In the genomic region with DNA sequence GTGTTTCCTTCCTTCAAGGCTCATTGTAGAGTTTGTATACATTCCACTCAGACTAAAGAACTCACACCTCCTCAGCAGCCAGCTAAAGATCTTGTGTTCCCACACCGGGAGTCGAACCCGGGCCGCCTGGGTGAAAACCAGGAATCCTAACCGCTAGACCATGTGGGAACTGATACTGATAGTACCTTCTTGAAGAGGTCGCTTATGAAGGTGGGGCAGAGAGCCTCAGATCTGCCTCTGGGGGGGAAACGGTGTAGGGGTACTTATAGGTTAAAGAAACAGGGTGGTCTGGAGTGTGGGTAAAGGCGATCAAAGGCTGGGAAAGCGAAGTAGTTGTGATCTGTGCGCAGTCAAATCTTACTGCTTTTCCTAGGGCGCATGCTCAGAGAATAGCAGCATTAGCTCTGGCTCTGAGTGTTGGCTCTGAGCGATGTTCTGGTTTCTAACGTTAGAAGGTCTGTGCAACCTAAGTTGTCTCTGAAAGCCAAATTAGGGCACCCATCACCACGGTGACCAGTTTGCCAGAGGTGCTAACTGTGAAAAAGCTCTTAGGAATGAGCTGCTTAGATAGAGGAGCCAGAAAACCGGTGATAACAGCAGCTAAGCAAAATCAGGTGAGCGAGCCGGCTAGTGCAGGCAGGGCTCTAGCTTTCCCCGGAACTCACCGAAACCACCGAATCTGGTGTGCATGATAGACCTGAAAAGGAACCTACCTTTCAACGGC, we compare ENCODE assay signal across 7 mouse cellular contexts.
DNase-seq lines count a peak whose midpoint lies in the region; ATAC-seq and TF ChIP-seq lines count a peak whose summit lies in the region.

No protein-coding gene starts in this region.

- no peak overlapping the region for H3K27ac ChIP-seq in embryonic fibroblast, embryonic 13.5 days (ENCODE audit: insufficient read depth, low read length)
- no peak overlapping the region for H3K27ac ChIP-seq in midbrain, embryonic 11.5 days (ENCODE audit: low read depth, low read length)

- H3K27me3 ChIP-seq in midbrain, embryonic 11.5 days (ENCODE audit: control insufficient read depth, insufficient read depth, low read length), result peaks cover 3% of the 10 kb centered on the region; the same call in 1 of the 2 replicates

- peak overlapping the region; percentile 20; the same call in 1 of the 2 replicates for H3K9ac ChIP-seq in midbrain, embryonic 11.5 days (ENCODE audit: low read length)

- H3K4me3 ChIP-seq in embryonic fibroblast, embryonic 13.5 days (ENCODE audit: insufficient read depth, low read length), result peak overlapping the region; percentile 51
- H3K4me3 ChIP-seq in midbrain, embryonic 11.5 days (ENCODE audit: low read depth, low read length), result peak overlapping the region; percentile 33

- H3K4me2 ChIP-seq in midbrain, embryonic 11.5 days, result peak overlapping the region; percentile 60

- H3K9me3 ChIP-seq in midbrain, embryonic 11.5 days (ENCODE audit: control insufficient read depth, low read length), result no peaks in the 10 kb centered on the region

- no peaks in the 10 kb centered on the region for H3K4me1 ChIP-seq in embryonic fibroblast, embryonic 13.5 days (ENCODE audit: control insufficient read depth, insufficient read depth, low read length)
- no peaks in the 10 kb centered on the region; the same call in 1 of the 2 replicates for H3K4me1 ChIP-seq in midbrain, embryonic 11.5 days (ENCODE audit: control insufficient read depth, insufficient read depth, low read length)

- no peak for TF ChIP-seq CTCF in embryonic fibroblast, embryonic 13.5 days (IDR thresholded peaks at IDR 0.05; ENCODE audit: borderline replicate concordance, insufficient read depth, low read length)

- peak; percentile 21 for ATAC-seq in CD4-positive, CD25-positive, alpha-beta regulatory T cell, adult 4 months
- peak; percentile 61 for ATAC-seq in midbrain, embryonic 11.5 days (ENCODE audit: low FRiP score)

- TF ChIP-seq POLR2A in embryonic fibroblast, embryonic 13.5 days (IDR thresholded peaks at IDR 0.05; ENCODE audit: low read depth, low read length), result no peak

- DNase-seq in R1 (ENCODE audit: low read depth, low spot score), result peak; percentile 80
- DNase-seq in hindlimb bud, embryonic 11.5 days (ENCODE audit: extremely low spot score, low read depth, low spot score), result peak; percentile 63
- DNase-seq in left cerebral cortex, adult 18-20 months (ENCODE audit: low spot score in 2 of 2), result peak; percentile 48 to 62
- peak; percentile 94 for DNase-seq in midbrain, embryonic 11.5 days (ENCODE audit: low spot score, missing footprints)
- DNase-seq in telencephalon, adult 2 months (ENCODE audit: low read depth, low spot score), result peak; percentile 56

- 17% methylated on average over 21 of the region's 21 CpGs for WGBS in midbrain, embryonic 11.5 days

- H3K36me3 ChIP-seq in midbrain, embryonic 11.5 days (ENCODE audit: control insufficient read depth, insufficient read depth, low read length), result no peaks in the 10 kb centered on the region
